Mouse (Mus musculus) hindbrain, postnatal 0 days (tissue): Measurements from ENCODE around the gene Kcnk16. TPM values are rescaled to one million over a fixed set of nuclear protein-coding genes. Genes with fewer than 3 reads are reported as not detected.

Source experiments
- ATAC-seq: fragments of 200-750 bp; cut with Nextera tagmentation; 2 replicates; pipeline ENCODE4 v1.8.0; 2017; ENCODE audit warnings: mild to moderate bottlenecking, moderate TSS enrichment, moderate library complexity
- DNase-seq: peaks from one replicate; pipeline ENCODE4 v3.0.0-alpha.2; 2015; ENCODE audit warnings: low spot score
- H3K27ac ChIP-seq: fragments of 300-500 bp; sonication (generic); 2 replicates; pipeline ENCODE4 v1.5.1; 2014; ENCODE audit warnings: mild to moderate bottlenecking
- H3K27me3 ChIP-seq: fragments of 300-500 bp; sonication (generic); 2 replicates; pipeline ENCODE4 v1.6.1; 2014; ENCODE audit warnings: low read length, mixed read lengths; ENCODE audit not compliant: insufficient read depth
- H3K36me3 ChIP-seq: fragments of 300-500 bp; sonication (generic); 2 replicates; pipeline ENCODE4 v1.6.1; 2014; ENCODE audit warnings: low read length, mixed read lengths; ENCODE audit not compliant: insufficient read depth
- H3K4me1 ChIP-seq: fragments of 300-500 bp; sonication (generic); 2 replicates; pipeline ENCODE4 v1.6.1; 2014; ENCODE audit warnings: antibody characterized with exemption, low read length, mixed read lengths; ENCODE audit not compliant: insufficient read depth
- H3K4me2 ChIP-seq: fragments of 300-500 bp; sonication (generic); 2 replicates; pipeline ENCODE4 v1.6.1; 2014; ENCODE audit warnings: low read depth, mild to moderate bottlenecking, low read length, moderate library complexity, mixed read lengths
- H3K4me3 ChIP-seq: fragments of 300-500 bp; sonication (generic); 2 replicates; pipeline ENCODE4 v1.5.1; 2014; ENCODE audit warnings: low read length
- H3K9ac ChIP-seq: fragments of 300-500 bp; sonication (generic); replicated peaks from 2 replicates; pipeline ENCODE4 v1.6.1; 2014; ENCODE audit warnings: mild to moderate bottlenecking, low read length, moderate library complexity, mixed read lengths
- H3K9me3 ChIP-seq: fragments of 300-500 bp; sonication (generic); 2 replicates; pipeline ENCODE4 v1.6.1; 2016; ENCODE audit warnings: low read length, mixed read lengths
- CTCF ChIP-seq: IDR thresholded peaks from 2 replicates; pipeline ENCODE4 v1.5.1; 2016; ENCODE audit warnings: antibody characterized with exemption, control low read depth, low read depth
- WGBS: fragments of 180-500 bp; shearing (Covaris S2); extraction: QIAGEN DNeasy Blood & Tissue Kit; methylation state at CpG from one replicate; pipeline ENCODE4 v1.1.7; 2014; 5-methylcytosine and 5-hydroxymethylcytosine counted together
- polyA plus RNA-seq: library from polyadenylated mRNA; unstranded; fragments of >200 nt; fragmentation: Nextera tagmentation; extraction: Ambion mirVana; gene quantifications from 2 replicates; pipeline ENCODE4 v1.2.1, GENCODE M21; 2015
- total RNA-seq: library from RNA; depleted of rRNA; stranded (reverse); fragments of >200 nt; gene quantifications from 2 replicates; pipeline ENCODE4 v1.2.3, GENCODE M21; 2014; rRNA removed

The Kcnk16 gene
- total and polyA plus RNA-seq, 2 experiments from 2014 or later = not detected

DNA sequence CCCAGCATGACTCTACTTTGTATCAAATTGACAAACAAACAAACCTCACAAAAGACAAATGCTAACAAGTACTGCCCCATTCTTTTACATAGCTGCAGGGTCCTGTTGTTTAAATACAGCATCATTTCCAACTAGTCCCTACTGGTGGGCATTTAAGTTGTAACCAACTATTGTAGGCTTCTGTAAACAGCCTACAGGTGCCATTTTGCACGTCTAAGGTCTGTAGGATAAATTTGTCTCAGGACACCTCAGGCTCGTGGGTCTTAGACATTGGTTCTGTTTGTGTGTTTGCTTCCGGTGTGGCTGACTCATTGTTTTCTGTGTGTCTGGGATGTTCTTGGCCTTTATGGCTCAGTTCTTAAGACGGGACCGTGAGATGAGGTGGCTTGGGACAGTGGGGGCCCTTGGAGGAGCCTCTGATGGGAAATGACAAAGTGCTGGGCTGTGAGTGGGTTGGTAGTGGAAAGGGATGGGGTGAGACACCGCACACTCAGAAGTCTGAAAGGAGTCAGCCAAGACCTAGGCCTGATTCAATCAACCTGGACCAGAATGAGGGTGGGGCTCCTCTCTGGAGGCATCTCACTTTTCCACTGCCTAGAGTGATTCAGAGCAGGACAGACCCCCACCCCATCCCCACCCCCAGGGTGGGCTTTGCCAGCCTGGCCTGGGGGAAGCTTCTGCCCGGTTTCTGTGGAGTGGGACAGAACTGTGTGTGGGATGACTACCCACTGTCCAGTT is 52.3 kb downstream of the Kcnk16 start:
- H3K27me3 ChIP-seq = no peaks in the 10 kb centered on the region
- no peaks in the 10 kb centered on the region for H3K4me1 ChIP-seq
- no peaks in the 10 kb centered on the region for H3K36me3 ChIP-seq
- H3K4me3 ChIP-seq = no peak overlapping the region
- no peak overlapping the region for H3K9ac ChIP-seq
- 76% methylated on average over 7 of the region's 7 CpGs for WGBS
- no peak for TF ChIP-seq CTCF
- ATAC-seq = 0 out of 2 replicates have a peak, but pooled peaks have one; percentile 24
- H3K4me2 ChIP-seq = no peak overlapping the region
- no peaks in the 10 kb centered on the region for H3K9me3 ChIP-seq
- no peak overlapping the region for H3K27ac ChIP-seq
- DNase-seq = no peak

DNA sequence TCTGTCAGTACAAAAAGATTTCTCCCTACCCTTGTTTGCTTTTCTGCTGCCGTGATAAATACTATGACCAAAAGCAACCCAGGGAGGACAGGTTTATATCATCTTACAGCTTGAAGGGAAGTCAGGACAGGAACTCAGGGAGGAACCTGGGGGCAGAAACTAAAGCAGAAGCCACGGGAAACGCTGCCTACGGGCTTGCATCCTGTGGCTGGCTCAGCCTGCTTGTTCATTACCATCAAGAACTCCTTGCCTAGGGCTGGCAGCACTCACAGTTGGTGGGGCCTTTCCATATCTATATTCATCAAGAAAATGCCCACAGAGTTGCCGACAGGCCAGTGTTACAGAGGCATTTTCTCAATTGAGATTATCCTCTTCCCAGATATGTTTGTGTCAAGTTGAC is 53.2 kb downstream of the Kcnk16 start:
- Histone ChIP-seq H3K9me3 (no peaks in the 10 kb centered on the region), H3K4me3 (no peak overlapping the region), H3K9ac (no peak overlapping the region), H3K27ac (no peak overlapping the region), H3K27me3 (no peaks in the 10 kb centered on the region), H3K36me3 (no peaks in the 10 kb centered on the region), H3K4me2 (no peak overlapping the region), H3K4me1 (no peaks in the 10 kb centered on the region)
- no peak for ATAC-seq
- WGBS = 73% methylated on average over 5 of the region's 5 CpGs
- DNase-seq = no peak
- TF ChIP-seq CTCF = no peak

GRCm38 (mm10) chr14:20214125-20214524 is 54.9 kb downstream of the Kcnk16 start:
- Histone ChIP-seq H3K9me3 (no peaks in the 10 kb centered on the region), H3K27ac (no peak overlapping the region), H3K27me3 (no peaks in the 10 kb centered on the region), H3K4me1 (no peaks in the 10 kb centered on the region), H3K36me3 (no peaks in the 10 kb centered on the region), H3K4me3 (no peak overlapping the region), H3K4me2 (no peak overlapping the region), H3K9ac (no peak overlapping the region)
- ATAC-seq (no peak), DNase-seq (no peak)
- WGBS = 94% methylated on average over 7 of the region's 7 CpGs
- no peak for TF ChIP-seq CTCF

- H3K27me3 ChIP-seq = no peaks in the 10 kb centered on the region
- H3K9me3 ChIP-seq = no peaks in the 10 kb centered on the region
- H3K4me3 ChIP-seq = no peak overlapping the region
- no peak for ATAC-seq
- no peak overlapping the region for H3K27ac ChIP-seq
- DNase-seq = no peak
- no peaks in the 10 kb centered on the region for H3K36me3 ChIP-seq
- H3K4me2 ChIP-seq = no peak overlapping the region
- 0 out of 2 replicates have a peak, but pooled peaks cover 3% of the 10 kb centered on the region for H3K4me1 ChIP-seq
- no peak overlapping the region for H3K9ac ChIP-seq
- WGBS = 28% methylated on average over 9 of the region's 9 CpGs
- TF ChIP-seq CTCF = no peak
Measured at GRCm38 (mm10) chr14:20211754-20212601, 57.0 kb downstream of the Kcnk16 start.

Other genes starting within 250 kb of the Kcnk16 start
- 4.8 and 6.8 TPM in 2 replicates for gene Saysd1, start 130.7 kb downstream of the Kcnk16 start, total RNA-seq
- gene Saysd1, start 130.7 kb downstream of the Kcnk16 start, polyA plus RNA-seq = 9.8 and 11.4 TPM in 2 replicates
- 0.84 and 1.7 TPM in 2 replicates for gene Kcnk5, start 87.4 kb downstream of the Kcnk16 start, total RNA-seq
- 1.0 TPM in 2 replicates for gene Kcnk5, start 87.4 kb downstream of the Kcnk16 start, polyA plus RNA-seq
- 10.3 and 13.4 TPM in 2 replicates for gene Nudt13, start 25.5 kb upstream of the Kcnk16 start, total RNA-seq
- gene Nudt13, start 25.5 kb upstream of the Kcnk16 start, polyA plus RNA-seq = 11.2 and 12.0 TPM in 2 replicates
- gene Ecd, start 78.9 kb upstream of the Kcnk16 start, total RNA-seq = 29.8 and 38.6 TPM in 2 replicates
- gene Ecd, start 78.9 kb upstream of the Kcnk16 start, polyA plus RNA-seq = 37.3 and 38.4 TPM in 2 replicates
- gene Fam149b, start 79.0 kb upstream of the Kcnk16 start, total RNA-seq = 42.1 and 44.4 TPM in 2 replicates
- 25.9 and 28.8 TPM in 2 replicates for gene Fam149b, start 79.0 kb upstream of the Kcnk16 start, polyA plus RNA-seq
- 29.2 and 44.2 TPM in 2 replicates for gene Dnajc9, start 119.7 kb upstream of the Kcnk16 start, total RNA-seq
- 111 and 114 TPM in 2 replicates for gene Dnajc9, start 119.7 kb upstream of the Kcnk16 start, polyA plus RNA-seq
- 34.7 and 35.4 TPM in 2 replicates for gene Mrps16, start 124.4 kb upstream of the Kcnk16 start, total RNA-seq
- gene Mrps16, start 124.4 kb upstream of the Kcnk16 start, polyA plus RNA-seq = 68.1 and 72.3 TPM in 2 replicates
- 0.11 and 0.31 TPM in 2 replicates for gene Cfap70, start 183.0 kb upstream of the Kcnk16 start, total RNA-seq
- gene Cfap70, start 183.0 kb upstream of the Kcnk16 start, polyA plus RNA-seq = 1.8 and 2.2 TPM in 2 replicates
- 36.5 and 38.4 TPM in 2 replicates for gene Anxa7, start 210.9 kb upstream of the Kcnk16 start, total RNA-seq
- 19.8 and 20.5 TPM in 2 replicates for gene Anxa7, start 210.9 kb upstream of the Kcnk16 start, polyA plus RNA-seq
- gene Mss51, start 227.7 kb upstream of the Kcnk16 start, total RNA-seq = 0.11 and 0.26 TPM in 2 replicates
- 0.08 and 0.19 TPM in 2 replicates for gene Mss51, start 227.7 kb upstream of the Kcnk16 start, polyA plus RNA-seq